Mouse (Mus musculus): ENCODE results near the gene Faim2.

GRCm38 (mm10) chr15:99456338-99456962 lies 71.5 kb downstream of the Faim2 start:
- TF ChIP-seq GATA1 (IDR thresholded peaks at IDR 0.05; ENCODE audit: borderline replicate concordance, low read length) (no peak), FLI1 (IDR thresholded peaks at IDR 0.05; ENCODE audit: low read length) (no peak)
